ENCODE assay signal across 23 mouse cellular contexts in the genomic region with DNA sequence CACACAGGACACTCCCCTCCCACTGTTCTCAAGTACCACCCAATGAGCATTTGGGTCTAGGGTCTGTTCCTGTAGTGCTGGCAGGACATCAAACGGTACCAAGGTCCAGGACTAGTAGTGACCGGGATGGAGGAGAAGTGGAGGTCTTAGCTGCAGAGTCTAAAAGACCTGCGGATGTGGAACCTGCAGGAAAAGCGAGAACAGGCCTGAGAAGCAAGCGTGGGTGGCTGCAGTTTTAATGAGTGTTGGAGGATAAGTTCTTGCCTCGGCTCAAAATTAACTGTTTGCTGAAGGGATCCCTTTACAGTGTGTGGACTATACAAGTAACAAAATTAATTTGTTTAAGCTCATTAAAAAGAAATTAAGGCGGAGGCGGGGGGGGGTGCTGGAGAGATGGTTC. TPM values are rescaled to one million over a fixed set of nuclear protein-coding genes. Genes with fewer than 3 reads are reported as not detected.
A peak's percentile ranks its signal among the peaks of the same experiment; 100 is the strongest.
DNase-seq lines count a peak whose midpoint lies in the region; ATAC-seq lines count a peak whose summit lies in the region.
"Had no signal": no experiment of that assay in that cellular context is flagged by ENCODE, and none has a peak within 500 bp of the region (broad histone marks: within the 10 kb centered on the region; RNA-seq: fewer than 3 reads in every experiment).

No protein-coding gene starts in this region.

- ATAC-seq in frontal cortex, adult (ENCODE audit: low TSS enrichment) = peak; percentile 69
- no peak for ATAC-seq in midbrain, embryonic 16.5 days
- ATAC-seq: forebrain, embryonic 14.5 days; hindbrain, embryonic 16.5 days had no signal

- no peaks in the 10 kb centered on the region for H3K9me3 ChIP-seq in midbrain, embryonic 16.5 days (replicated peaks; ENCODE audit: control insufficient read depth, low read length, poor library complexity, severe bottlenecking)
- H3K9me3 ChIP-seq: embryonic facial prominence, embryonic 12.5 days; lung, embryonic 15.5 days; midbrain, embryonic 10.5 days; neural tube, embryonic 12.5 days had no signal

- no peak overlapping the region for H3K27ac ChIP-seq in midbrain, embryonic 16.5 days (ENCODE audit: low read length)
- H3K27ac ChIP-seq: embryonic facial prominence, embryonic 12.5 days; liver, embryonic 14.5 days; lung, embryonic 15.5 days; midbrain, embryonic 10.5 days; neural tube, embryonic 12.5 days had no signal

- H3K27me3 ChIP-seq in midbrain, embryonic 16.5 days (ENCODE audit: control insufficient read depth, insufficient read depth, low read depth, low read length) = no peaks in the 10 kb centered on the region
- H3K27me3 ChIP-seq: embryonic facial prominence, embryonic 12.5 days; lung, embryonic 15.5 days; neural tube, embryonic 12.5 days had no signal

- DNase-seq in frontal cortex, postnatal 25 days (ENCODE audit: low spot score in 2 of 2) = no peak
- DNase-seq in left cerebral cortex, adult 18-20 months (ENCODE audit: low spot score in 2 of 2) = peak; percentile 37 to 61
- DNase-seq in left cerebral cortex, postnatal 10 days (ENCODE audit: extremely low spot score in 1 of 2, low spot score in 2 of 2) = no peak
- peak; percentile 33 to 70 for DNase-seq in frontal cortex, postnatal 36 days (ENCODE audit: low spot score in 2 of 2)
- DNase-seq in right cerebral cortex, postnatal 14 days = peak; percentile 35
- no peak for DNase-seq in gastrocnemius, postnatal 4 days (ENCODE audit: low spot score in 2 of 2)
- DNase-seq: adrenal gland, adult 8-10 months; cerebellum, adult 9-11 months; gastrocnemius, postnatal 10 days; kidney, adult 2 months; kidney, postnatal 36 days; lung, postnatal 4 days; thymus, postnatal 14 days had no signal

- H3K36me3 ChIP-seq in midbrain, embryonic 16.5 days (ENCODE audit: control insufficient read depth, insufficient read depth, low read length) = no peaks in the 10 kb centered on the region
- H3K36me3 ChIP-seq: embryonic facial prominence, embryonic 12.5 days; lung, embryonic 15.5 days; midbrain, embryonic 10.5 days; neural tube, embryonic 12.5 days had no signal

- H3K9ac ChIP-seq in midbrain, embryonic 16.5 days (ENCODE audit: low read depth, low read length) = no peak overlapping the region
- H3K9ac ChIP-seq: embryonic facial prominence, embryonic 12.5 days; liver, embryonic 14.5 days; lung, embryonic 15.5 days; neural tube, embryonic 12.5 days had no signal

- WGBS in midbrain, embryonic 16.5 days = 78% methylated on average over 8 of the region's 8 CpGs

- H3K4me2 ChIP-seq in midbrain, embryonic 16.5 days (ENCODE audit: low read length) = no peak overlapping the region
- H3K4me2 ChIP-seq: embryonic facial prominence, embryonic 12.5 days; lung, embryonic 15.5 days; neural tube, embryonic 12.5 days had no signal

- intact Hi-C loops in left cerebral cortex, postnatal 10 days (cut with DNase I) = no loop called here

- H3K4me1 ChIP-seq in midbrain, embryonic 16.5 days (ENCODE audit: control insufficient read depth, insufficient read depth, low read length) = no peaks in the 10 kb centered on the region
- H3K4me1 ChIP-seq: embryonic facial prominence, embryonic 12.5 days; lung, embryonic 15.5 days; midbrain, embryonic 10.5 days; neural tube, embryonic 12.5 days had no signal

- H3K4me3 ChIP-seq in midbrain, embryonic 16.5 days (ENCODE audit: low read depth, low read length) = no peak overlapping the region
- H3K4me3 ChIP-seq: embryonic facial prominence, embryonic 12.5 days; erythroblast, embryonic 14.5 days; lung, embryonic 15.5 days; midbrain, embryonic 10.5 days; neural tube, embryonic 12.5 days had no signal

RNA-seq across cellular contexts. Expression of a gene that starts 13.5 kb away (rescaled TPM):
- total RNA-seq in left cerebral cortex, adult 18-20 months (2021) = 1 to 10 TPM; 4.6 to 4.8 TPM
- 1 to 10 TPM; 5.4 to 5.7 TPM for total RNA-seq in left cerebral cortex, postnatal 10 days (2021)
- polyA plus RNA-seq in midbrain, embryonic 16.5 days (2015; fragmentation: Nextera tagmentation; extraction: Ambion mirVana) = 4.2 and 5.5 TPM in 2 replicates
- 1 to 10 TPM; 7.0 to 7.6 TPM for total RNA-seq in gastrocnemius, postnatal 4 days (2021)

RNA-seq across cellular contexts. Expression of a gene that starts 16.4 kb away (rescaled TPM):
- total RNA-seq in left cerebral cortex, adult 18-20 months (2021) = 10 to 100 TPM; 58.3 to 59.1 TPM
- 10 to 100 TPM; 51.6 to 53.7 TPM for total RNA-seq in left cerebral cortex, postnatal 10 days (2021)
- polyA plus RNA-seq in midbrain, embryonic 16.5 days (2015; fragmentation: Nextera tagmentation; extraction: Ambion mirVana) = 75.1 and 78.2 TPM in 2 replicates
- total RNA-seq in gastrocnemius, postnatal 4 days (2021) = 10 to 100 TPM; 42.1 to 53.6 TPM

Comparison
In these comparisons a context has a peak if more than half of its experiments do, and no peak if none do; other contexts are left out.
1. DNase-seq: peak in left cerebral cortex, adult 18-20 months (2 of 2), frontal cortex, postnatal 36 days (2 of 2) and right cerebral cortex, postnatal 14 days (single experiment); none in frontal cortex, postnatal 25 days (0 of 2), left cerebral cortex, postnatal 10 days (0 of 2) and gastrocnemius, postnatal 4 days (0 of 2).